ENCODE assay signal across 8 mouse cellular contexts in genomic region chr3:116861540-116862067, GRCm38 (mm10). TPM values are rescaled to one million over a fixed set of nuclear protein-coding genes. Genes with fewer than 3 reads are reported as not detected.
DNase-seq lines count a peak whose midpoint lies in the region; ATAC-seq lines count a peak whose summit lies in the region.

No protein-coding gene starts in this region.

- H3K27me3 ChIP-seq in hindbrain, embryonic 16.5 days (replicated peaks; ENCODE audit: control insufficient read depth, insufficient read depth, low read length) = no peaks in the 10 kb centered on the region

- peak; percentile 94 for ATAC-seq in hindbrain, embryonic 16.5 days

- no peaks in the 10 kb centered on the region for H3K36me3 ChIP-seq in hindbrain, embryonic 16.5 days (ENCODE audit: control insufficient read depth, insufficient read depth, low read length)

- peaks cover 2% of the 10 kb centered on the region; the same call in 1 of the 2 replicates for H3K4me1 ChIP-seq in hindbrain, embryonic 16.5 days (ENCODE audit: control insufficient read depth, insufficient read depth, low read depth, low read length)

- peak overlapping the region; percentile 60 for H3K4me3 ChIP-seq in hindbrain, embryonic 16.5 days (ENCODE audit: low read length)

- peak overlapping the region; percentile 72 for H3K27ac ChIP-seq in hindbrain, embryonic 16.5 days (ENCODE audit: low read depth, low read length)

- H3K9me3 ChIP-seq in hindbrain, embryonic 16.5 days (ENCODE audit: control insufficient read depth, low read length) = no peaks in the 10 kb centered on the region

- H3K9ac ChIP-seq in hindbrain, embryonic 16.5 days (ENCODE audit: low read depth, low read length) = peak overlapping the region; percentile 72

- peak; percentile 85 for DNase-seq in R1 (ENCODE audit: low read depth, low spot score)
- DNase-seq in cerebellum, postnatal 14 days = peak; percentile 49 to 59
- DNase-seq in gastrocnemius, adult 18-20 months (ENCODE audit: low spot score) = peak; percentile 53
- peak; percentile 7 for DNase-seq in left cerebral cortex, adult 11 months (ENCODE audit: low spot score)
- peak; percentile 71 to 74 for DNase-seq in lung, postnatal 4 days
- peak; percentile 69 for DNase-seq in retina, embryonic 14.5 days (ENCODE audit: low spot score)
- DNase-seq in thymus, postnatal 25 days = peak; percentile 80

- WGBS in hindbrain, embryonic 16.5 days = 2% methylated on average over 25 of the region's 25 CpGs

- peak overlapping the region; percentile 94 for H3K4me2 ChIP-seq in hindbrain, embryonic 16.5 days (ENCODE audit: low read length)

RNA-seq across cellular contexts. Expression of gene Frrs1, which starts 2.3 kb away (rescaled TPM):
- 1 to 10 TPM; 1.9 to 2.3 TPM for total RNA-seq in gastrocnemius, adult 18-20 months (2021)
- polyA plus RNA-seq in hindbrain, embryonic 16.5 days (2015; fragmentation: Nextera tagmentation; extraction: Ambion mirVana) = 7.1 and 7.2 TPM in 2 replicates

RNA-seq across cellular contexts. Expression of gene Agl, which starts 53.6 kb away (rescaled TPM):
- 100 to 1,000 TPM; 606 to 681 TPM for total RNA-seq in gastrocnemius, adult 18-20 months (2021)
- 13.8 and 16.9 TPM in 2 replicates for polyA plus RNA-seq in hindbrain, embryonic 16.5 days (2015; fragmentation: Nextera tagmentation; extraction: Ambion mirVana)

Comparison
In these comparisons a context has a peak if more than half of its experiments do, and no peak if none do; other contexts are left out.
1. Peak in every context shown above with its lines: DNase-seq, ATAC-seq, H3K4me3 ChIP-seq and H3K27ac ChIP-seq.
2. DNase-seq: peak in every context shown above with its lines; median percentile 85 in R1; 80 in thymus, postnatal 25 days; 72 in lung, postnatal 4 days; 69 in retina, embryonic 14.5 days; 54 in cerebellum, postnatal 14 days; 53 in gastrocnemius, adult 18-20 months; 7 in left cerebral cortex, adult 11 months.